Mouse (Mus musculus): ENCODE measurements around the gene Tex52. TPM values are rescaled to one million over a fixed set of nuclear protein-coding genes. Genes with fewer than 3 reads are reported as not detected.

Tex52 gene
- polyA plus RNA-seq, 1 experiment from 2014 or later: 0.39 TPM

DNA sequence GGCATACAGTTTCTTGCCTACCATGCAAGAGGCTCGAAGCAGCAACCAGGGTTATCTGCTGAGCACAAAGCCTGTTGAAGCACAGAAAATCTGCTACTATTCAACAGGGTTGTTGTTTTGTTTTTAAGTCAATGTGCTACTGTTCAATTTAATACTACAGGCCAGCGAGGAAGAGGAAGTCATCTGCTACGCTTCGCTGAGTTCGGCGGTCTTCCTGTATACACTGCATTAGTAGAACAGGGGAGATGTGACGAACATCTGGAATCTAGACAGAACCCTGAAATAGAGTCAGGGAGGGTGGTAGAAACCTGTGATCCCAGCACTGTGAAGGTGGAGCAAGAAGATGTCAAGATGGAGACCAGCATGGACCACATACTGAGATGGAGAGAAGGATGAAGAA lies 8.5 kb downstream of the Tex52 start:
- H3K9me3 ChIP-seq: no peaks in the 10 kb centered on the region
- WGBS: 54% methylated on average over 7 of the region's 7 CpGs
- no peak overlapping the region for H3K4me2 ChIP-seq
- no peaks in the 10 kb centered on the region for H3K4me1 ChIP-seq
- H3K27ac ChIP-seq: no peak overlapping the region
- H3K9ac ChIP-seq: no peak overlapping the region
- no peaks in the 10 kb centered on the region for H3K36me3 ChIP-seq
- H3K4me3 ChIP-seq: no peak overlapping the region
- no peak for ATAC-seq (ENCODE audit: insufficient number of reproducible peaks, insufficient read depth, low FRiP score, low TSS enrichment, low read depth)
- H3K27me3 ChIP-seq: no peaks in the 10 kb centered on the region

DNA sequence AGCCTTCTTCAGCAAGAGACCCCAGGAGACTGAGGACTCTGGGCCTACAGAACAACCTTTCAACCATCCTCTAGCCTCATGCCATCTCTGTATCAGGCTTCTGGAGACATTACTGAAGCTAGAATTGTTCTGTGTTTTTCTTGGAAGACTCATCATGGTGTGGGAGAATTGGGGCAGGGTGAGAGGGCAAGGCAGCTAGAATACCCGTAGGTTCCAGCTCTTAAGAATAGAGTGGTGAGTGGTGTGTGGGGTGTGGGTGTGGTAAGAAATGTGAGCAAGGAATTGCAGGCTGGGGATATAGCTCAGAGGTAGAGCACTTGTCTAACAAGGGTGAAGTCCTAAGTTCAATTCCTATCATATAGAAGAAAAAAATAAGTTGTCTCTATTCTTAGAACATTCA lies 9.8 kb downstream of the Tex52 start:
- no peak for ATAC-seq (ENCODE audit: insufficient number of reproducible peaks, insufficient read depth, low FRiP score, low TSS enrichment, low read depth)
- H3K4me2 ChIP-seq: no peak overlapping the region
- no peaks in the 10 kb centered on the region for H3K36me3 ChIP-seq
- H3K4me1 ChIP-seq: no peaks in the 10 kb centered on the region
- H3K27me3 ChIP-seq: no peaks in the 10 kb centered on the region
- H3K4me3 ChIP-seq: no peak overlapping the region
- 89% methylated on average over 1 of the region's 1 CpGs for whole genome bisulfite sequencing
- no peaks in the 10 kb centered on the region for H3K9me3 ChIP-seq
- no peak overlapping the region for H3K27ac ChIP-seq
- no peak overlapping the region for H3K9ac ChIP-seq

DNA sequence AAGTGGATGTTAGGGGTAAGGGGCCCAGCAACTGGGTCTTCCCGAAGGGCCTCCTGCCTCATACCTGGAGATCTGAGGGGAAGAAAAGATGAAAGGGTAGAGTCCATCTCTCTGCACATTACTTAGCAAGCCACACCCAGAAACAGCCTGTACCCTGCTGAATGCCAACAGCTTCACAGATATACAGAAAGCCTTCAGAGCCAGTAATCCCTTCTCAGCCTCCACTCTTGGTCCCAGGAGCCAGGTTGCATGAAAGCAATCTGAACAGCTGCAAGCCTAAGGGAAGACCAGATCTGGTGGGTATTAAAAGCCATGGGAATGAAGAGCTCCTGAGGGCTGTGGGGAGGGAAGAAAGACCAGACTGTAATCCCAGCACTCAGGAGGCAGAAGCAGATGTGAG lies 13.9 kb downstream of the Tex52 start:
- no peak for ATAC-seq (ENCODE audit: insufficient number of reproducible peaks, insufficient read depth, low FRiP score, low TSS enrichment, low read depth)
- no peak overlapping the region for H3K4me2 ChIP-seq
- WGBS: 81% methylated on average over 1 of the region's 1 CpGs
- no peaks in the 10 kb centered on the region for H3K36me3 ChIP-seq
- H3K27ac ChIP-seq: no peak overlapping the region
- H3K9me3 ChIP-seq: no peaks in the 10 kb centered on the region
- H3K27me3 ChIP-seq: no peaks in the 10 kb centered on the region
- H3K4me1 ChIP-seq: no peaks in the 10 kb centered on the region
- H3K9ac ChIP-seq: no peak overlapping the region
- no peak overlapping the region for H3K4me3 ChIP-seq

DNA sequence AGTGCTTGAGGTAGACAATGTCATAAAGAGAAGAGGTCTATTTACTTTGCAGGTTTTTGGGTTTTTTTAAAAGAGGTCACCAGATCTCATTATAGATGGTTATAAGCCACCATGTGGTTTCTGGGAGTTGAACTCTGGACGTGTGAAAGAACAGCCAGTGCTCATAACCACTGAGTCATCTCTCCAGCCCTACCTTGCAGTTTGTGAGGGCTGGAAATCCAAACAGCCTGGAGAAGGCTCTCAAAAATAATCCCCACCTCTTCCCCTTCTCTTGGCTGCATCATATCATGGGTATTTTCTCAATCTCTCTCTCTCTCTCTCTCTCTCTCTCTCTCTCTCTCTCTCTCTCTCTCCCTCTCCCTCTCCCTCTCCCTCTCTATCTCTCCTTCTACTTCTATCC lies 15.4 kb downstream of the Tex52 start:
- WGBS: 55% methylated on average over 1 of the region's 1 CpGs

DNA sequence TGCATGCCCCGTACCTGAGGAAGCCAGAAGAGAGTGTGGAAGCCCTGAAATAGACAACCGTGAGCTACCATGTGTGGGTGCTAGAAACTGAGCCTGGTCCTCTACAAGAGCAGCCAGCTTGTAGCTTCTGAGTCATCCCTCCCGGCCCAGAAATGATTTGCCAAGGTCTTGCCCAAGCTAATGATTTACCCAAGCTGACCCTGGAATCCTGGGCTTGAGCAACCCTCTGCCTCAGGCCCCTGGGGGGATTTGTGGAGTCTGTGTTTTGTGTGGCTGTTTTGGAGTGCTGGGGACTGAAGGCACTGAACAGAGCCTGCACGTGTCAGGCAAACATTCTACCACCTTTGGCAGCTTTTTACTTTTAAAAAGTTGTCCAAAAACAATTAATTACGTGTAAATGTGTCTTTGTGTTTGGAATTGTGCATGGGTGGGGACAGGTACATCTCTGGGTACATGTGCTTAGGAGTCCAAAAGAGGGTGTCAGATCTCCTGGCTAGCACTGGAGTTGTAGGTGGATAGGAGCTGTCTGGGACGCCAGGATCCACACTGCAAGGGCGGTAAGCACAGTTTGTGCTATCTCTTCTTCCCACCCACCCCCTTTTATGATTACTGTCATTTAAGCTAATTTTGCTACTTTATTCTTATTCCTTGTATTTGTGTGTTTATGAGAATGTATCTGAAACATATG lies 22.5 kb downstream of the Tex52 start:
- no peaks in the 10 kb centered on the region for H3K36me3 ChIP-seq
- H3K9me3 ChIP-seq: no peaks in the 10 kb centered on the region
- H3K27ac ChIP-seq: no peak overlapping the region
- H3K4me3 ChIP-seq: no peak overlapping the region
- ATAC-seq (ENCODE audit: insufficient number of reproducible peaks, insufficient read depth, low FRiP score, low TSS enrichment, low read depth): no peak
- H3K4me2 ChIP-seq: no peak overlapping the region
- WGBS: 77% methylated on average over 7 of the region's 7 CpGs
- peaks cover 13% of the 10 kb centered on the region; the same call in 1 of the 2 replicates for H3K4me1 ChIP-seq
- no peaks in the 10 kb centered on the region for H3K27me3 ChIP-seq
- no peak overlapping the region for H3K9ac ChIP-seq

More for the DNA sequence above, 15.4 kb downstream of the Tex52 start:
- H3K36me3 ChIP-seq: no peaks in the 10 kb centered on the region
- no peak overlapping the region for H3K27ac ChIP-seq
- H3K27me3 ChIP-seq: no peaks in the 10 kb centered on the region
- no peaks in the 10 kb centered on the region for H3K4me1 ChIP-seq
- no peak overlapping the region for H3K4me2 ChIP-seq
- no peak overlapping the region for H3K9ac ChIP-seq
- no peaks in the 10 kb centered on the region for H3K9me3 ChIP-seq
- ATAC-seq (ENCODE audit: insufficient number of reproducible peaks, insufficient read depth, low FRiP score, low TSS enrichment, low read depth): no peak
- no peak overlapping the region for H3K4me3 ChIP-seq

DNA sequence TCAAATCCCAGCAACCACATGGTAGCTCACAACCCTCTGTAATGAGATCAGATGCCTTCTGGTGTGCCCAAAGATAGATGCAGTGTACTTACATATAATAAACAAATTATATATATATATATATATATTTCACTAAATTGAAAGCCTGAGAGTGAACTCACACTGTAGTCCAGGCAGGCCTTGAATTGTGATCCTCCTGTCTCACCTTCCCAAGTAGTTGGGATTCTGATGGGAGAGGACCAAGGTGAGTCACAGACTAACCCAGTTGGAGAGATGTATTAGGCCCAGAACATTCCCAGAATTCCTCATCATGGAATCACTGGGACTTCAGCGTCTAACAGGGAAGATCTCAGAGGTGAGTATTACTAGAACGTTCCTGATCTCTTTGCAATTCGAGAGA lies 23.7 kb downstream of the Tex52 start, which contains the start of gene Nrip2:
TSS of gene Nrip2 (plus strand) at position 301 of the 400 bp plus-strand sequence.
- H3K9ac ChIP-seq: peak within 1 kb of the TSS; percentile 64
- ATAC-seq (ENCODE audit: insufficient number of reproducible peaks, insufficient read depth, low FRiP score, low TSS enrichment, low read depth): no peak

DNA sequence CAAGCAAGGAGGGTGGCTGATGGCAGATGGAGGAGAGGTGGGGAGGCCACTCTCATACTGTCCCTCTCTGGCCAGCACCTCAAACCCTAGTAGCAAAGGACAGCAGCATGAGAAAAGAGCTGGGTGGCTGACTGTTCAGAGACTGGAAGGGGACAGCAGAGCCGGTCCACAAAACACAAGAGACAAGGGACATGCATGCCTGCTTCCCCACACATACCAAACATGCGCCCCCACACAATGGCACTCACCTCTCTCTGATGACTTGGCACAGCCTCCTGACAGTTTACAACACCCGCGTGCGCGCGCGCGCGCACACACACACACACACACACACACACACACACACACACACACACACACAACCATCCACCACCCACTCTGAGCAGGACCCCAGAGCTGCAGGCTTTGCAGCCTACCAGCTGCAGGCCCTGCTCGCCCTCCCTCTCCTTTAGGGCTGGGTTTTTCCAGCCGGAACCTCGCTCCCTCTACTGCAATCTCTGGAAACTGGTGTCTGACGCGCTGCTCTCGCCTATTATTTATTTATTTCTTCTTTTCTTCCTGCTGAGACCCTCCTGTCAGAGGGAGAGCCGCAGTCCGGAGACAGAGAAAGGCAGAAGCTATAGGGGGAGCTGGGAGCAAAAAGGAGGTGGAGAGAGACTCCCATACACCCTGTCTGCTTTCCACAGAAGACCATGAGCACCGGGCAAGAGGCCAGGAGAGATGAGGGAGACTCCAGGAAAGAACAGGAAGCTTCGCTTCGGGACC lies 24.3 kb downstream of the Tex52 start:
- Histone ChIP-seq H3K36me3 (no peaks in the 10 kb centered on the region), H3K9me3 (no peaks in the 10 kb centered on the region), H3K4me2 (peak overlapping the region; percentile 49), H3K4me3 (peak overlapping the region; percentile 29), H3K4me1 (peaks cover 13% of the 10 kb centered on the region; the same call in 1 of the 2 replicates), H3K27ac (peak overlapping the region; percentile 48; the same call in 1 of the 2 replicates), H3K9ac (peak overlapping the region; percentile 64), H3K27me3 (no peaks in the 10 kb centered on the region)
- 0 out of 2 replicates have a peak, but pooled peaks have one; percentile 45 for ATAC-seq (ENCODE audit: insufficient number of reproducible peaks, insufficient read depth, low FRiP score, low TSS enrichment, low read depth)
- WGBS: 47% methylated on average over 21 of the region's 21 CpGs

More for the DNA sequence above, 23.7 kb downstream of the Tex52 start, which contains the start of gene Nrip2:
- Histone ChIP-seq H3K9me3 (no peaks in the 10 kb centered on the region), H3K4me3 (peak within 1 kb of the TSS; percentile 29), H3K4me2 (peak within 1 kb of the TSS; percentile 49), H3K27ac (peak within 1 kb of the TSS; percentile 48; the same call in 1 of the 2 replicates), H3K4me1 (peaks cover 13% of the 10 kb centered on the region; the same call in 1 of the 2 replicates), H3K27me3 (no peaks in the 10 kb centered on the region), H3K36me3 (no peaks in the 10 kb centered on the region)
- 78% methylated on average over 3 of the region's 3 CpGs for WGBS

DNA sequence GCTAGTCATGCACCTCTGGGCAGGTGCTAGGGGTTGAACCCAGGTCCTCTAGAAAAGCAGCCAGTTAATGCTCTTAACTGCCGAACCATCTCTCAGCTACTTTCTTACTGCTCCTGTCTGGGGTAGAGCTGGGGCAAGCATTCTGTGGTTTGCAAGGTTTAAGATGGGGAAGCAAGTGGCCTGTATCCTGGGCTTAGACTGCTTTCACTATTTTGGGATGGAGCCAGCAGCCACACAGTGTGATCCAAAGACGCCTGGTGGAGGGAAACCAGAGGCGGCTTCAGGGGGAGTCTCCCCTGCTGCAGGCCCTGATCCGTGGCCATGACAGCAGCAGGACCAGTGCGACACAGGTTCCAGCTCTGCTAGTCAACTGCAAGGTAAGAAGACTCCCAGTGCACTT lies 29.5 kb downstream of the Tex52 start:
- H3K4me1 ChIP-seq: peaks cover 8% of the 10 kb centered on the region; the same call in 1 of the 2 replicates
- H3K9me3 ChIP-seq: no peaks in the 10 kb centered on the region
- no peaks in the 10 kb centered on the region for H3K27me3 ChIP-seq
- H3K36me3 ChIP-seq: peaks cover 40% of the 10 kb centered on the region
- H3K27ac ChIP-seq: no peak overlapping the region
- no peak overlapping the region for H3K4me3 ChIP-seq
- ATAC-seq (ENCODE audit: insufficient number of reproducible peaks, insufficient read depth, low FRiP score, low TSS enrichment, low read depth): no peak
- WGBS: 64% methylated on average over 5 of the region's 5 CpGs
- no peak overlapping the region for H3K4me2 ChIP-seq
- H3K9ac ChIP-seq: no peak overlapping the region

DNA sequence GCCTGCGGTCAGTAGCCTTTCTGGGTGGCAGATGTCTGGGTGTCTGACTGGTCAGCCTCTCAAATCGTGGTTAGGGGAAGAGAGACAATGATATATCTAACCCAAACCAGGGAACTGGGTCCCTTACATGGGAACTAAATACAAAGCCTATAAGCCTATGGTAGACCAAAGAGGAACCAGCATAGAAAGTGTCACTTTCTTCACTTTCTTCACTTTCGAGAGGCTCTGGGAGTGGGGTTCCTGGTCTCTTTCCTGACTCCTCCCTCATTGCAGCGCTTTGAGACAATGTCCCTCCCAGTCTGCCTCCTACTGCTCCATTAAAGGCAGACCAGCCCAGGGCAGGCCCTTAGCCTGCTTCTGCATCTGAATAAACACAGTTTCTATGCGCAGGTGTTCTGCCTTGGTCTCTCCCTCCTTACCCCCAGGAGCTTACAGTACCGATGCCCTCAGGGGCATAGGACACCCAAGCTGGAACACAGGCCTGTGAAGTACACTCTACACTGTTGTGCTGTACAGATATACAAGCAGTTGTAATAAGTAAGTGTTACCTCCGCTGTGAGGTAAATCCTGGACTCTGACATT lies 33.4 kb downstream of the Tex52 start:
- Histone ChIP-seq H3K4me2 (no peak overlapping the region), H3K27ac (no peak overlapping the region), H3K9me3 (no peaks in the 10 kb centered on the region), H3K9ac (no peak overlapping the region), H3K4me3 (no peak overlapping the region), H3K4me1 (no peaks in the 10 kb centered on the region), H3K36me3 (peaks cover 70% of the 10 kb centered on the region), H3K27me3 (no peaks in the 10 kb centered on the region)
- WGBS: 86% methylated on average over 7 of the region's 7 CpGs
- ATAC-seq (ENCODE audit: insufficient number of reproducible peaks, insufficient read depth, low FRiP score, low TSS enrichment, low read depth): no peak

DNA sequence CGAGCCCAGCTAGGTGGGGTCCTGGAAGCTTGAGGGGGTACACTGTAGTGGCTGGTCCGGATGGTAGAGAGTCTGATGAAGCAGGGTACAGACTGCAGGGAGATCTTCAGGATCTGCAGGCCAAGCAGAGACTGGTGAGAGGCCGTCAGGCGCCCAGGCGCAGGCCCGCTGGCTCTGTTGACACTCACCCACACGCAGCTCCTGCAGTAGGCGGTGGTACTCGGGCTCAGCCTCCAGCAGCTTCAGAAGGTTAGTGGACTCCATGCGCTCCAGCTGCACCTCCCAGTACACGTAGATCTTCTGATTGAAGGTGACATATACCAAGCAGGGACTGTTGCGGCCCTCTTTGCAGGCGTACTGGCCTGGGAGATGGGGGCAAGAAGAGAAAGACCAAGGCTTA lies 35.0 kb downstream of the Tex52 start:
- peaks cover 69% of the 10 kb centered on the region for H3K36me3 ChIP-seq
- WGBS: 94% methylated on average over 13 of the region's 13 CpGs

DNA sequence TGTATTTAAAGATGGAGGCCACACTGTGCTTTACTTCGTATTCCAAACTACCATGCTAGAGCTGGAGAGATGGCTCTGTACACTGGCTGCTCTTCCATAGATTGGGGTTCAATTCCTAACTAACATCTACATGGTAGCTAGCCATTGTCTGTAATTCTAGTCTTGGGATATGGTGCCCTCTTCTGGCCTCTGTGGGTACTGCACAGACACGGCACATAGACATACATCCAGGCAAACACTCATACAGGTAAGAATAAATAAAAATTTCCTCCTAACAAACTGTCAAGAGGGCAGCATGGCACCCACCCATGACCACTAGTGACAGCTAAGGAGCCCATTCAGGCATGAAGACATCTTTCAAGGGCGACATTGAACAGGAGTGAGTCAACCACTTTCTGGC lies 35.9 kb downstream of the Tex52 start:
- no peak overlapping the region for H3K9ac ChIP-seq
- no peak overlapping the region for H3K4me3 ChIP-seq
- no peaks in the 10 kb centered on the region for H3K4me1 ChIP-seq
- WGBS: 17% methylated on average over 3 of the region's 3 CpGs
- no peak overlapping the region for H3K27ac ChIP-seq
- H3K4me2 ChIP-seq: no peak overlapping the region
- no peak for ATAC-seq (ENCODE audit: insufficient number of reproducible peaks, insufficient read depth, low FRiP score, low TSS enrichment, low read depth)
- H3K36me3 ChIP-seq: peaks cover 70% of the 10 kb centered on the region
- H3K9me3 ChIP-seq: no peaks in the 10 kb centered on the region
- no peaks in the 10 kb centered on the region for H3K27me3 ChIP-seq

More for the DNA sequence above, 35.0 kb downstream of the Tex52 start:
- Histone ChIP-seq H3K9ac (no peak overlapping the region), H3K27ac (no peak overlapping the region), H3K4me2 (no peak overlapping the region), H3K27me3 (no peaks in the 10 kb centered on the region), H3K4me3 (no peak overlapping the region), H3K9me3 (no peaks in the 10 kb centered on the region), H3K4me1 (no peaks in the 10 kb centered on the region)
- ATAC-seq (ENCODE audit: insufficient number of reproducible peaks, insufficient read depth, low FRiP score, low TSS enrichment, low read depth): no peak
